In the genomic region with DNA sequence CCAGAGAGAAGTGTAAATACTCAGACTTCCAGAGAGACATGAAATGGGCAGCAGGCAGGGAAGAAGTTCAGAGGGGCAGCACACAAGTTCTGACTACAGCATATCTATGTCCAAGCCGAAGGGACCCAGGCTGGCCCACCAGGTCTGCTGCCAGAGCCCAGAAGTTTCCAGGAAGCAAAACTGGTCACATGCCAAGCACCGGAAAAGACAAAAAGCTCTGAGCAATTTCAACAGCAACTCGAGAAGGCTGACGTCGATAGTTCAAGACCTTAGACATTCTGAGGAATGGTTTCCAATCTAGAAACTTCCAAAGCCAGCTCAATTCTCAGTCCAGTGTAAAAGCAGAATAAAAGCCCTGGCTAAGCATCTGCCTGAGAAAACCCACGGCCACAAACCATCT, we compare ENCODE assay signal across 12 mouse cellular contexts. TPM values are rescaled to one million over a fixed set of nuclear protein-coding genes. Genes with fewer than 3 reads are reported as not detected.
DNase-seq lines count a peak whose midpoint lies in the region; ATAC-seq and TF ChIP-seq lines count a peak whose summit lies in the region.
"Had no signal": no experiment of that assay in that cellular context is flagged by ENCODE, and none has a peak within 500 bp of the region (broad histone marks: within the 10 kb centered on the region; RNA-seq: fewer than 3 reads in every experiment).

No protein-coding gene starts in this region.

- 62% methylated on average over 6 of the region's 6 CpGs for WGBS in intestine, embryonic 16.5 days
- 32% methylated on average over 6 of the region's 6 CpGs for WGBS in lung, embryonic 15.5 days

- DNase-seq in brain, embryonic 14.5 days (ENCODE audit: low read depth) = peak; percentile 33
- peak; percentile 56 to 66 for DNase-seq in heart, adult 18-20 months
- no peak for DNase-seq in frontal cortex, postnatal 36 days (ENCODE audit: low spot score in 2 of 2)
- DNase-seq in layer of hippocampus, adult 18-20 months (ENCODE audit: low spot score in 2 of 2) = no peak
- no peak for DNase-seq in Muller cell, postnatal 12 days (ENCODE audit: inconsistent ontology term)
- DNase-seq in adrenal gland, postnatal 36 days = no peak

- no peak for TF ChIP-seq POLR2A in brain, embryonic 14.5 days (IDR thresholded peaks at IDR 0.05; ENCODE audit: borderline replicate concordance, extremely low read depth, insufficient read depth, insufficient read length, poor library complexity, severe bottlenecking)

- TF ChIP-seq CTCF in brain, embryonic 14.5 days (IDR thresholded peaks at IDR 0.05; ENCODE audit: borderline replicate concordance, extremely low read depth, insufficient read depth, insufficient read length) = no peak

- 0 out of 2 replicates have a peak, but pooled peaks cover 6% of the 10 kb centered on the region for H3K4me1 ChIP-seq in intestine, embryonic 16.5 days (ENCODE audit: control insufficient read depth, insufficient read depth, low read length)
- H3K4me1 ChIP-seq in lung, embryonic 15.5 days = peaks cover 9% of the 10 kb centered on the region; the same call in 1 of the 2 replicates
- H3K4me1 ChIP-seq: forebrain, embryonic 13.5 days; hindbrain, embryonic 15.5 days had no signal

- peak overlapping the region; percentile 48; the same call in 1 of the 2 replicates for H3K27ac ChIP-seq in intestine, embryonic 16.5 days (ENCODE audit: low read length)
- peak overlapping the region; percentile 20 for H3K27ac ChIP-seq in lung, embryonic 15.5 days
- H3K27ac ChIP-seq: forebrain, embryonic 13.5 days; hindbrain, embryonic 15.5 days had no signal

- H3K4me2 ChIP-seq in intestine, embryonic 16.5 days (ENCODE audit: low read depth, low read length) = peak overlapping the region; percentile 3; the same call in 1 of the 2 replicates
- H3K4me2 ChIP-seq in lung, embryonic 15.5 days = no peak overlapping the region
- H3K4me2 ChIP-seq: forebrain, embryonic 13.5 days; hindbrain, embryonic 15.5 days had no signal

- H3K27me3 ChIP-seq in intestine, embryonic 16.5 days (replicated peaks; ENCODE audit: control insufficient read depth, insufficient read depth, low read length) = no peaks in the 10 kb centered on the region
- H3K27me3 ChIP-seq in lung, embryonic 15.5 days = no peaks in the 10 kb centered on the region
- H3K27me3 ChIP-seq: forebrain, embryonic 13.5 days; hindbrain, embryonic 15.5 days had no signal

- no peak overlapping the region for H3K9ac ChIP-seq in intestine, embryonic 16.5 days (ENCODE audit: low read depth, low read length)
- H3K9ac ChIP-seq in lung, embryonic 15.5 days = no peak overlapping the region
- H3K9ac ChIP-seq: forebrain, embryonic 13.5 days; hindbrain, embryonic 15.5 days had no signal

- no peak for ATAC-seq in intestine, embryonic 16.5 days
- no peak for ATAC-seq in lung, embryonic 15.5 days (ENCODE audit: borderline replicate concordance, extremely low read depth, low FRiP score, low TSS enrichment)
- ATAC-seq: forebrain, embryonic 13.5 days had no signal

- peaks cover 4% of the 10 kb centered on the region; the same call in 1 of the 2 replicates for H3K36me3 ChIP-seq in intestine, embryonic 16.5 days (ENCODE audit: control insufficient read depth, insufficient read depth, low read length)
- no peaks in the 10 kb centered on the region for H3K36me3 ChIP-seq in lung, embryonic 15.5 days
- H3K36me3 ChIP-seq: hindbrain, embryonic 15.5 days had no signal

- H3K9me3 ChIP-seq in intestine, embryonic 16.5 days (ENCODE audit: control insufficient read depth, low read length) = no peaks in the 10 kb centered on the region
- H3K9me3 ChIP-seq in lung, embryonic 15.5 days = no peaks in the 10 kb centered on the region
- H3K9me3 ChIP-seq: forebrain, embryonic 13.5 days; hindbrain, embryonic 15.5 days had no signal

- no peak overlapping the region for H3K4me3 ChIP-seq in intestine, embryonic 16.5 days (ENCODE audit: low read length)
- H3K4me3 ChIP-seq in lung, embryonic 15.5 days = no peak overlapping the region
- H3K4me3 ChIP-seq: forebrain, embryonic 13.5 days; hindbrain, embryonic 15.5 days had no signal

RNA-seq across cellular contexts. Expression of gene Mesp2, which starts 21.1 kb away (rescaled TPM):
- polyA plus RNA-seq in brain, embryonic 14.5 days (2012; rRNA removed) = 1.2 and 1.9 TPM in 2 replicates
- under 1 TPM in 1 of 2 experiments, not detected in 1; 0.12 TPM for total RNA-seq in heart, adult 18-20 months (2021)
- 2.6 and 3.1 TPM in 2 replicates for polyA plus RNA-seq in intestine, embryonic 16.5 days (2015; fragmentation: Nextera tagmentation; extraction: Ambion mirVana)
- 0.48 and 0.56 TPM in 2 replicates for polyA plus RNA-seq in lung, embryonic 15.5 days (2015; fragmentation: Nextera tagmentation; extraction: Ambion mirVana)
- 1 to 10 TPM; 1.5 to 2.0 TPM for total RNA-seq in layer of hippocampus, adult 18-20 months (2021)
- total RNA-seq in adrenal gland, postnatal 36 days (2021) = under 1 TPM; 0.26 to 0.79 TPM
- total RNA-seq: neutrophil, adult 5-6 weeks had no signal

RNA-seq across cellular contexts. Expression of gene Anpep, which starts 29.3 kb away (rescaled TPM):
- polyA plus RNA-seq in brain, embryonic 14.5 days (2012; rRNA removed) = 4.9 and 7.8 TPM in 2 replicates
- 10 to 100 TPM; 10.5 to 13.0 TPM for total RNA-seq in heart, adult 18-20 months (2021)
- 248 and 311 TPM in 2 replicates for polyA plus RNA-seq in intestine, embryonic 16.5 days (2015; fragmentation: Nextera tagmentation; extraction: Ambion mirVana)
- polyA plus RNA-seq in lung, embryonic 15.5 days (2015; fragmentation: Nextera tagmentation; extraction: Ambion mirVana) = 3.0 and 5.4 TPM in 2 replicates
- total RNA-seq in layer of hippocampus, adult 18-20 months (2021) = 1 to 10 TPM; 1.3 to 2.1 TPM
- 10 to 100 TPM in 1 of 2 experiments, 1 to 10 TPM in 1; 9.2 to 10.8 TPM for total RNA-seq in adrenal gland, postnatal 36 days (2021)
- total RNA-seq: megakaryocyte-erythroid progenitor cell, adult 5-6 weeks; neutrophil, adult 5-6 weeks had no signal

RNA-seq across cellular contexts. Expression of gene Mesp1, which starts 38.0 kb away (rescaled TPM):
- not detected in 2 replicates for polyA plus RNA-seq in brain, embryonic 14.5 days (2012; rRNA removed)
- total RNA-seq in heart, adult 18-20 months (2021) = not detected
- 0.28 TPM in 1 of 2 replicates, not detected in the other for polyA plus RNA-seq in intestine, embryonic 16.5 days (2015; fragmentation: Nextera tagmentation; extraction: Ambion mirVana)
- not detected in 2 replicates for polyA plus RNA-seq in lung, embryonic 15.5 days (2015; fragmentation: Nextera tagmentation; extraction: Ambion mirVana)
- total RNA-seq in layer of hippocampus, adult 18-20 months (2021) = under 1 TPM; 0.36 to 0.42 TPM
- not detected for total RNA-seq in adrenal gland, postnatal 36 days (2021)
- total RNA-seq: megakaryocyte-erythroid progenitor cell, adult 5-6 weeks; neutrophil, adult 5-6 weeks had no signal
- polyA plus RNA-seq: forebrain, embryonic 13.5 days had no signal

Comparison
In these comparisons a context has a peak if more than half of its experiments do, and no peak if none do; other contexts are left out.
1. DNase-seq: peak in brain, embryonic 14.5 days (single experiment) and heart, adult 18-20 months (2 of 2); none in frontal cortex, postnatal 36 days (0 of 2), layer of hippocampus, adult 18-20 months (0 of 2), Muller cell, postnatal 12 days (single experiment) and adrenal gland, postnatal 36 days (0 of 2).